ENCODE assay signal across 9 mouse cellular contexts in genomic region chr15:88716350-88716749, GRCm38 (mm10). TPM values are rescaled to one million over a fixed set of nuclear protein-coding genes. Genes with fewer than 3 reads are reported as not detected.
A peak's percentile ranks its signal among the peaks of the same experiment; 100 is the strongest.
DNase-seq lines count a peak whose midpoint lies in the region; ATAC-seq and TF ChIP-seq lines count a peak whose summit lies in the region.
"Had no signal": no experiment of that assay in that cellular context is flagged by ENCODE, and none has a peak within 500 bp of the region (broad histone marks: within the 10 kb centered on the region; RNA-seq: fewer than 3 reads in every experiment).

No protein-coding gene starts in this region.

- H3K36me3 ChIP-seq in liver, embryonic 13.5 days: peaks cover 98% of the 10 kb centered on the region
- H3K36me3 ChIP-seq in neural tube, embryonic 15.5 days: peaks cover 53% of the 10 kb centered on the region

- H3K4me1 ChIP-seq in liver, embryonic 13.5 days (replicated peaks): 0 out of 2 replicates have a peak, but pooled peaks cover 4% of the 10 kb centered on the region
- peaks cover 19% of the 10 kb centered on the region for H3K4me1 ChIP-seq in neural tube, embryonic 15.5 days

- peak; percentile 37; the same call in 1 of the 2 replicates for TF ChIP-seq CTCF in brain, embryonic 14.5 days (IDR thresholded peaks at IDR 0.05; ENCODE audit: borderline replicate concordance, extremely low read depth, insufficient read depth, insufficient read length)

- 0 out of 2 replicates have a peak, but pooled peaks have one; percentile 10 for ATAC-seq in liver, embryonic 13.5 days (ENCODE audit: low read depth)
- peak; percentile 37; the same call in 1 of the 2 replicates for ATAC-seq in neutrophil, adult 5-6 weeks (ENCODE audit: extremely low read depth, insufficient number of reproducible peaks, low FRiP score, poor library complexity, severe bottlenecking)
- ATAC-seq in neural tube, embryonic 15.5 days (ENCODE audit: low FRiP score): no peak

- H3K27me3 ChIP-seq in liver, embryonic 13.5 days: no peaks in the 10 kb centered on the region
- H3K27me3 ChIP-seq in neural tube, embryonic 15.5 days (replicated peaks): no peaks in the 10 kb centered on the region

- no peaks in the 10 kb centered on the region for H3K9me3 ChIP-seq in liver, embryonic 13.5 days (replicated peaks)
- no peaks in the 10 kb centered on the region for H3K9me3 ChIP-seq in neural tube, embryonic 15.5 days (replicated peaks)

- H3K27ac ChIP-seq in liver, embryonic 13.5 days: no peak overlapping the region
- no peak overlapping the region for H3K27ac ChIP-seq in neural tube, embryonic 15.5 days (replicated peaks)

- no peak overlapping the region for H3K4me3 ChIP-seq in liver, embryonic 13.5 days (replicated peaks)
- no peak overlapping the region for H3K4me3 ChIP-seq in neural tube, embryonic 15.5 days (replicated peaks)
- H3K4me3 ChIP-seq: erythroblast, embryonic 14.5 days had no signal

- peak; percentile 52 to 54 for DNase-seq in cerebellum, postnatal 10 days
- no peak for DNase-seq in cerebellum, postnatal 4 days (ENCODE audit: low spot score in 2 of 2)
- no peak for DNase-seq in liver, embryonic 13.5 days
- DNase-seq in liver: no peak
- peak; percentile 23 for DNase-seq in brain, embryonic 14.5 days (ENCODE audit: low read depth)
- DNase-seq in left cerebral cortex, adult 8-10 months (ENCODE audit: low spot score in 2 of 2): no peak

- H3K9ac ChIP-seq in liver, embryonic 13.5 days: no peak overlapping the region
- H3K9ac ChIP-seq in neural tube, embryonic 15.5 days (replicated peaks): no peak overlapping the region

- no peak for TF ChIP-seq POLR2A in brain, embryonic 14.5 days (IDR thresholded peaks at IDR 0.05; ENCODE audit: borderline replicate concordance, extremely low read depth, insufficient read depth, insufficient read length, poor library complexity, severe bottlenecking)

- no peak overlapping the region for H3K4me2 ChIP-seq in liver, embryonic 13.5 days
- no peak overlapping the region for H3K4me2 ChIP-seq in neural tube, embryonic 15.5 days

RNA-seq across cellular contexts. Expression of gene Brd1, which starts 17.7 kb away (rescaled TPM):
- polyA plus RNA-seq in liver, embryonic 13.5 days (2015; fragmentation: Nextera tagmentation; extraction: Ambion mirVana): 5.5 and 6.0 TPM in 2 replicates
- polyA plus RNA-seq in brain, embryonic 14.5 days (2012; rRNA removed): 22.7 and 35.9 TPM in 2 replicates
- total RNA-seq in neutrophil, adult 5-6 weeks (2017): 98.1 and 105 TPM in 2 replicates
- polyA plus RNA-seq in neural tube, embryonic 15.5 days (2015; fragmentation: Nextera tagmentation; extraction: Ambion mirVana): 14.2 and 15.1 TPM in 2 replicates
- 10 to 100 TPM; 49.0 to 55.6 (median 53.4) TPM for total RNA-seq in left cerebral cortex, adult 8-10 months (2022)

RNA-seq across cellular contexts. Expression of gene Zbed4, which starts 35.1 kb away (rescaled TPM):
- polyA plus RNA-seq in liver, embryonic 13.5 days (2015; fragmentation: Nextera tagmentation; extraction: Ambion mirVana): 10.5 and 13.3 TPM in 2 replicates
- polyA plus RNA-seq in brain, embryonic 14.5 days (2012; rRNA removed): 16.5 and 25.7 TPM in 2 replicates
- total RNA-seq in neutrophil, adult 5-6 weeks (2017): 27.8 and 30.8 TPM in 2 replicates
- polyA plus RNA-seq in neural tube, embryonic 15.5 days (2015; fragmentation: Nextera tagmentation; extraction: Ambion mirVana): 12.0 and 14.9 TPM in 2 replicates
- 10 to 100 TPM in 3 of 4 experiments, 1 to 10 TPM in 1; 8.5 to 11.5 (median 10.9) TPM for total RNA-seq in left cerebral cortex, adult 8-10 months (2022)

Comparison
In these comparisons a context has a peak if more than half of its experiments do, and no peak if none do; other contexts are left out.
1. DNase-seq: peak in cerebellum, postnatal 10 days (2 of 2) and brain, embryonic 14.5 days (single experiment); none in cerebellum, postnatal 4 days (0 of 2), liver, embryonic 13.5 days (single experiment), liver (single experiment) and left cerebral cortex, adult 8-10 months (0 of 2).